Mouse (Mus musculus): Measurements from ENCODE around the gene Laptm5. TPM values are rescaled to one million over a fixed set of nuclear protein-coding genes. Genes with fewer than 3 reads are reported as not detected.

Gene Laptm5
- polyA plus RNA-seq, 1 experiment from 2014 or later: 81.0 TPM

GRCm38 (mm10) chr4:130960118-130960734 is 47.3 kb downstream of the Laptm5 start:
- no peak overlapping the region for H3K4me3 ChIP-seq (replicated peaks)
- H3K36me3 ChIP-seq (replicated peaks): no peaks in the 10 kb centered on the region
- no peak for ATAC-seq (ENCODE audit: insufficient read depth)
- WGBS (ENCODE audit: insufficient replicate concordance): 19% methylated on average over 9 of the region's 9 CpGs
- no peak overlapping the region for H3K4me2 ChIP-seq
- H3K9ac ChIP-seq: no peak overlapping the region
- H3K4me1 ChIP-seq (replicated peaks): no peaks in the 10 kb centered on the region
- H3K9me3 ChIP-seq (replicated peaks): no peaks in the 10 kb centered on the region
- H3K27ac ChIP-seq (replicated peaks): no peak overlapping the region
- no peaks in the 10 kb centered on the region for H3K27me3 ChIP-seq

GRCm38 (mm10) chr4:130971278-130971677 is 58.4 kb downstream of the Laptm5 start:
- ATAC-seq (ENCODE audit: insufficient read depth): no peak
- H3K27ac ChIP-seq (replicated peaks): no peak overlapping the region
- WGBS (ENCODE audit: insufficient replicate concordance): 60% methylated on average over 1 of the region's 1 CpGs
- H3K4me2 ChIP-seq: no peak overlapping the region
- H3K36me3 ChIP-seq (replicated peaks): no peaks in the 10 kb centered on the region
- H3K4me1 ChIP-seq (replicated peaks): no peaks in the 10 kb centered on the region
- H3K9ac ChIP-seq: no peak overlapping the region
- H3K9me3 ChIP-seq (replicated peaks): no peaks in the 10 kb centered on the region
- H3K4me3 ChIP-seq (replicated peaks): no peak overlapping the region
- no peaks in the 10 kb centered on the region for H3K27me3 ChIP-seq

- Histone ChIP-seq H3K27ac (replicated peaks) (no peak overlapping the region), H3K9ac (no peak overlapping the region), H3K4me3 (replicated peaks) (no peak overlapping the region), H3K36me3 (replicated peaks) (no peaks in the 10 kb centered on the region), H3K4me2 (no peak overlapping the region), H3K9me3 (replicated peaks) (no peaks in the 10 kb centered on the region), H3K4me1 (replicated peaks) (no peaks in the 10 kb centered on the region), H3K27me3 (no peaks in the 10 kb centered on the region)
- no peak for ATAC-seq (ENCODE audit: insufficient read depth)
- WGBS (ENCODE audit: insufficient replicate concordance): 61% methylated on average over 5 of the region's 5 CpGs
These were observed 59.5 kb downstream of the Laptm5 start for GRCm38 (mm10) chr4:130972421-130972829.

GRCm38 (mm10) chr4:130973332-130974263 is 60.7 kb downstream of the Laptm5 start:
- no peak overlapping the region for H3K4me2 ChIP-seq
- no peak for ATAC-seq (ENCODE audit: insufficient read depth)
- H3K27ac ChIP-seq (replicated peaks): no peak overlapping the region
- H3K4me3 ChIP-seq (replicated peaks): no peak overlapping the region
- no peaks in the 10 kb centered on the region for H3K27me3 ChIP-seq
- H3K36me3 ChIP-seq (replicated peaks): no peaks in the 10 kb centered on the region
- no peaks in the 10 kb centered on the region for H3K9me3 ChIP-seq (replicated peaks)
- H3K4me1 ChIP-seq (replicated peaks): no peaks in the 10 kb centered on the region
- 68% methylated on average over 19 of the region's 19 CpGs for WGBS (ENCODE audit: insufficient replicate concordance)
- H3K9ac ChIP-seq: no peak overlapping the region

GRCm38 (mm10) chr4:130978981-130979380 is 66.1 kb downstream of the Laptm5 start:
- H3K4me1 ChIP-seq (replicated peaks): no peaks in the 10 kb centered on the region
- H3K27me3 ChIP-seq: no peaks in the 10 kb centered on the region
- no peak overlapping the region for H3K9ac ChIP-seq
- H3K4me3 ChIP-seq (replicated peaks): no peak overlapping the region
- H3K27ac ChIP-seq (replicated peaks): no peak overlapping the region
- H3K36me3 ChIP-seq (replicated peaks): no peaks in the 10 kb centered on the region
- WGBS (ENCODE audit: insufficient replicate concordance): 51% methylated on average over 3 of the region's 3 CpGs
- no peaks in the 10 kb centered on the region for H3K9me3 ChIP-seq (replicated peaks)
- ATAC-seq (ENCODE audit: insufficient read depth): no peak
- no peak overlapping the region for H3K4me2 ChIP-seq

- no peak overlapping the region for H3K4me3 ChIP-seq (replicated peaks)
- WGBS (ENCODE audit: insufficient replicate concordance): 60% methylated on average over 17 of the region's 17 CpGs
- ATAC-seq (ENCODE audit: insufficient read depth): no peak
These were observed 71.7 kb downstream of the Laptm5 start for GRCm38 (mm10) chr4:130984416-130985182.

More at GRCm38 (mm10) chr4:130984416-130985182, 71.7 kb downstream of the Laptm5 start:
- Histone ChIP-seq H3K36me3 (replicated peaks) (no peaks in the 10 kb centered on the region), H3K4me2 (no peak overlapping the region), H3K9me3 (replicated peaks) (no peaks in the 10 kb centered on the region), H3K27me3 (no peaks in the 10 kb centered on the region), H3K27ac (replicated peaks) (no peak overlapping the region), H3K9ac (no peak overlapping the region), H3K4me1 (replicated peaks) (no peaks in the 10 kb centered on the region)

Other genes starting within 250 kb of the Laptm5 start
- 31.7 and 35.7 TPM in 2 replicates for gene Pum1, start 249.8 kb upstream of the Laptm5 start, polyA plus RNA-seq (2015; fragmentation: Nextera tagmentation; extraction: Ambion mirVana)
- 10.1 and 11.6 TPM in 2 replicates for gene Sdc3, start 120.6 kb upstream of the Laptm5 start, polyA plus RNA-seq (2015; fragmentation: Nextera tagmentation; extraction: Ambion mirVana)
- gene Matn1, start 31.3 kb downstream of the Laptm5 start, polyA plus RNA-seq (2015; fragmentation: Nextera tagmentation; extraction: Ambion mirVana): 0.07 and 0.23 TPM in 2 replicates